Mouse (Mus musculus) liver, postnatal 0 days (tissue): ENCODE data around the gene Gm17304. TPM values are rescaled to one million over a fixed set of nuclear protein-coding genes. Genes with fewer than 3 reads are reported as not detected.

ENCODE experiments used
- ATAC-seq: fragments of 200-750 bp; cut with Nextera tagmentation; 2 replicates; pipeline ENCODE4 v1.8.0; 2017; ENCODE audit warnings: mild to moderate bottlenecking, moderate library complexity
- DNase-seq: peaks from one replicate; pipeline ENCODE4 v3.0.0-alpha.2; 2016
- H3K27ac ChIP-seq: fragments of 300-500 bp; sonication (generic); 2 replicates; pipeline ENCODE4 v1.5.1; 2014; ENCODE audit warnings: antibody characterized with exemption, moderate library complexity, mild to moderate bottlenecking, low read depth
- H3K27me3 ChIP-seq: fragments of 300-500 bp; sonication (generic); 2 replicates; pipeline ENCODE4 v1.6.1; 2014; ENCODE audit warnings: low read length, control low read depth, mixed read lengths; ENCODE audit not compliant: insufficient read depth
- H3K36me3 ChIP-seq: fragments of 300-500 bp; sonication (generic); replicated peaks from 2 replicates; pipeline ENCODE4 v1.6.1; 2014; ENCODE audit warnings: mild to moderate bottlenecking, control low read depth, low read length, moderate library complexity, mixed read lengths; ENCODE audit not compliant: insufficient read depth
- H3K4me1 ChIP-seq: fragments of 300-500 bp; sonication (generic); 2 replicates; pipeline ENCODE4 v1.6.1; 2014; ENCODE audit warnings: antibody characterized with exemption, mild to moderate bottlenecking, control low read depth; ENCODE audit not compliant: insufficient read depth
- H3K4me2 ChIP-seq: fragments of 300-500 bp; sonication (generic); 2 replicates; pipeline ENCODE4 v1.6.1; 2014; ENCODE audit warnings: low read depth, mild to moderate bottlenecking, low read length, moderate library complexity, mixed read lengths
- H3K4me3 ChIP-seq: fragments of 300-500 bp; sonication (generic); 2 replicates; pipeline ENCODE4 v1.5.1; 2014; ENCODE audit warnings: low read depth, low read length
- H3K9ac ChIP-seq: fragments of 300-500 bp; sonication (generic); replicated peaks from 2 replicates; pipeline ENCODE4 v1.6.1; 2014; ENCODE audit warnings: mild to moderate bottlenecking, moderate library complexity
- H3K9me3 ChIP-seq: fragments of 300-500 bp; sonication (generic); 2 replicates; pipeline ENCODE4 v1.6.1; 2016; ENCODE audit warnings: mild to moderate bottlenecking, control low read depth, low read length, mixed read lengths
- CTCF ChIP-seq: sonication (generic); IDR thresholded peaks from 2 replicates; pipeline ENCODE4 v1.5.1; 2016; ENCODE audit warnings: antibody characterized with exemption, low read depth
- EP300 ChIP-seq: IDR thresholded peaks from 2 replicates; pipeline ENCODE4 v1.6.1; 2016; ENCODE audit warnings: antibody characterized with exemption, low read depth, mild to moderate bottlenecking
- WGBS: fragments of 180-500 bp; shearing (Covaris S2); extraction: QIAGEN DNeasy Blood & Tissue Kit; methylation state at CpG from one replicate; pipeline ENCODE4 v1.1.7; 2014; ENCODE audit not compliant: insufficient replicate concordance; 5-methylcytosine and 5-hydroxymethylcytosine counted together
- polyA plus RNA-seq: library from polyadenylated mRNA; unstranded; fragments of >200 nt; fragmentation: Nextera tagmentation; extraction: Ambion mirVana; gene quantifications from 2 replicates; pipeline ENCODE4 v1.2.1, GENCODE M21; 2015

The Gm17304 gene
- not detected in 2 replicates for polyA plus RNA-seq

DNA sequence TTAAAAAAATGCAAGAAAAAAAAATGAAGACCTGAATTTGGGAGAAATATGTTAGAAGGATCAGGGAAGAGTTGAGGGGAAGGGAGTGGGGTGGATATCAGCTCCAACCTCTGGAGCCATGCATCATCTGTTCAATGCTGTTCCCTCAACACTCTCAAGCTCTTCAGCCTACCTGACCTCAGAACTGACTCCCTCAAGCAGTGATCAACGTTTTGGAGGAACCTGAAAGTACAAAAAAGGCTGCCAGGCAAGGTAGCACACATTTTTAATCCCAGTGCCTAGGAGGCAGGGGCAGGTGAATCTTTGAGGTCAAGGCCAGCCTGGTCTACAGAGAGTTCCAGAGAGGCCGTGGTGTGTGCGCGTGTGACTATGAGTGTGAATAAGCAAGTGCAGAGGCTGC is at the start of gene Gm17304:
Gene Gm17304, plus strand, starts transcription at position 301 of the 400 bp plus-strand sequence.
- WGBS, result 90% methylated on average over 4 of the region's 4 CpGs
- ATAC-seq, result no peak
- no peaks in the 10 kb centered on the region for H3K9me3 ChIP-seq

DNA sequence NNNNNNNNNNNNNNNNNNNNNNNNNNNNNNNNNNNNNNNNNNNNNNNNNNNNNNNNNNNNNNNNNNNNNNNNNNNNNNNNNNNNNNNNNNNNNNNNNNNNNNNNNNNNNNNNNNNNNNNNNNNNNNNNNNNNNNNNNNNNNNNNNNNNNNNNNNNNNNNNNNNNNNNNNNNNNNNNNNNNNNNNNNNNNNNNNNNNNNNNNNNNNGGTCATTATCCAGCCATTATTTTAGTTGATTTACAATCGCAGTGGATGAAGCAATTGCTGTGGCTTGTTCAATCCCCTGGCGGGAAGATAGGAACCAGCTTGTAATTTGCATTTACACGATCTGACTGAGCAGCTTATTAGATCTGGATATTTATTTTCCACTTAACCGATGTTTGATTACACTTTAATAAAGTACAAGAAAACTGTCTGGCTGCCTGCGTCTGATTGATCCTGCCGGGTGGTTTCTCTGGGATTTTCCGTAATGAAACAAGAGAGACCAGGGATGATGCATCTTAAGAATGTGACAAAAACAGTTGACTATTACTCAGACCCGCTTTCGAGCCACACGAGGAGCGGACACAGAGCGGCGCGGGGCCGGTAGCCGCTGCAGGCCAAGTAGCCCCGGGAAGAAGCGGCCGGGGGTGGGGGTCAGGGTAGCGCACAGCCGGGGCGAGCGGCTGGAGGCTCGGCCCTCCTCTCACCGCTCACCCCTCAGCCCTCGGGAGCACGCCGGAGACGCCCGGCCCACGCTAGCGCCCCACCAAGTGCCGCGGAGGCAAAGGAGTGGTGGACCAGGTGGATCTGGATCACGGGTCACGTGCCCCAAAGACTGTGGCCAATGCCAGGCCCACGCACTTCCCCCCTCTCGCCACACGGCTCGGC is 48.0 kb upstream of the Gm17304 start:
- TF ChIP-seq EP300 (no peak), CTCF (no peak)
- no peaks in the 10 kb centered on the region for H3K9me3 ChIP-seq
- DNase-seq, result peak; percentile 18
- no peaks in the 10 kb centered on the region for H3K4me1 ChIP-seq
- no peaks in the 10 kb centered on the region for H3K36me3 ChIP-seq
- H3K4me2 ChIP-seq, result peak overlapping the region; percentile 47
- peaks cover 61% of the 10 kb centered on the region for H3K27me3 ChIP-seq
- H3K4me3 ChIP-seq, result 0 out of 2 replicates have a peak overlapping the region, but pooled peaks have one; percentile 31
- ATAC-seq, result no peak
- H3K9ac ChIP-seq, result no peak overlapping the region
- H3K27ac ChIP-seq, result no peak overlapping the region
- WGBS, result 6% methylated on average over 40 of the region's 40 CpGs

More for the DNA sequence above, at the start of gene Gm17304:
- no peak for DNase-seq
- TF ChIP-seq EP300, result no peak
- no peak for TF ChIP-seq CTCF
- Histone ChIP-seq H3K9ac (no peak within 1 kb of the TSS), H3K4me1 (no peaks in the 10 kb centered on the region), H3K4me2 (no peak within 1 kb of the TSS), H3K27ac (no peak within 1 kb of the TSS), H3K36me3 (0 out of 2 replicates have a peak, but pooled peaks cover 4% of the 10 kb centered on the region), H3K27me3 (no peaks in the 10 kb centered on the region), H3K4me3 (no peak within 1 kb of the TSS)

DNA sequence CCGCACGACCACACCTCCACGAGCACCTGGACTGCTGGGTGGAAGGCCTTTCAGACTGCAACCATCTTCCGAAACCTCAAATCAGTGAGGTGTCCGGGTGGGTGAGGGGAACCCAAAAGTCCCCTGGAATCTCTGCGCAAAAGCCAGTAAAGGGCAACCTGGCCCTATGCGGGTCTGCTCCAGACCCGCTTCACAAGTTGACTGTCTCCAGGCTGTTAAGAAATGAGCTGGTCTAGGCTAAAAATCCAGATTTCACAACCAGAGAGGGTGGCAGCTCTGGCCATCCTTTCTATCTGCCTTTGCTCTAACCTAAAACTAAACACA is 47.4 kb upstream of the Gm17304 start:
- H3K27ac ChIP-seq, result no peak overlapping the region
- H3K9me3 ChIP-seq, result no peaks in the 10 kb centered on the region
- no peak for ATAC-seq
- H3K9ac ChIP-seq, result no peak overlapping the region
- no peak for DNase-seq
- H3K27me3 ChIP-seq, result peaks cover 60% of the 10 kb centered on the region
- H3K4me3 ChIP-seq, result 0 out of 2 replicates have a peak overlapping the region, but pooled peaks have one; percentile 31
- peak overlapping the region; percentile 47 for H3K4me2 ChIP-seq
- 12% methylated on average over 8 of the region's 8 CpGs for WGBS
- TF ChIP-seq CTCF (no peak), EP300 (no peak)
- H3K36me3 ChIP-seq, result no peaks in the 10 kb centered on the region
- H3K4me1 ChIP-seq, result no peaks in the 10 kb centered on the region

DNA sequence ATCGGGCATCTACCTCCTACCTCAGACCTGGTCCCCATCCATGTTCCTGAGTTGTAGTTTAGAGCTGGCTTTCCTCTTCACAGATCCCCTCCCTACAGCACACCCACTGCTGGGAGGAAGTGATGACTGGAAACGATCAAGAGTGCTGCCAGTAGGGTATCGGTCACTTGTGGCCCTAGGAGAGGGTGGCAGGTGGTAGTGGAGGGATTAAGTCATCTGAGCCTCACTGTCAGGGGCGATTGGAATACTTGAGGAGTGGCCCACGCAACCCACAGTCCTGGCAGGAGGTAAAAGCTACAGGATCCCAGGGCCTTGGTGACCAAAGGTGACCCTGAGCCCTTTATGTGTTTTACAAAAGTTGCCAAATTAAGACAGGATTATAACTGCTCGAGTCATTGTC is 42.9 kb upstream of the Gm17304 start:
- no peak overlapping the region for H3K27ac ChIP-seq
- DNase-seq, result no peak
- no peaks in the 10 kb centered on the region for H3K9me3 ChIP-seq
- H3K4me1 ChIP-seq, result no peaks in the 10 kb centered on the region
- peaks cover 34% of the 10 kb centered on the region for H3K27me3 ChIP-seq
- WGBS, result 44% methylated on average over 6 of the region's 6 CpGs
- no peak overlapping the region for H3K4me2 ChIP-seq
- H3K36me3 ChIP-seq, result no peaks in the 10 kb centered on the region
- ATAC-seq, result no peak
- H3K9ac ChIP-seq, result no peak overlapping the region
- H3K4me3 ChIP-seq, result no peak overlapping the region
- no peak for TF ChIP-seq CTCF
- no peak for TF ChIP-seq EP300

DNA sequence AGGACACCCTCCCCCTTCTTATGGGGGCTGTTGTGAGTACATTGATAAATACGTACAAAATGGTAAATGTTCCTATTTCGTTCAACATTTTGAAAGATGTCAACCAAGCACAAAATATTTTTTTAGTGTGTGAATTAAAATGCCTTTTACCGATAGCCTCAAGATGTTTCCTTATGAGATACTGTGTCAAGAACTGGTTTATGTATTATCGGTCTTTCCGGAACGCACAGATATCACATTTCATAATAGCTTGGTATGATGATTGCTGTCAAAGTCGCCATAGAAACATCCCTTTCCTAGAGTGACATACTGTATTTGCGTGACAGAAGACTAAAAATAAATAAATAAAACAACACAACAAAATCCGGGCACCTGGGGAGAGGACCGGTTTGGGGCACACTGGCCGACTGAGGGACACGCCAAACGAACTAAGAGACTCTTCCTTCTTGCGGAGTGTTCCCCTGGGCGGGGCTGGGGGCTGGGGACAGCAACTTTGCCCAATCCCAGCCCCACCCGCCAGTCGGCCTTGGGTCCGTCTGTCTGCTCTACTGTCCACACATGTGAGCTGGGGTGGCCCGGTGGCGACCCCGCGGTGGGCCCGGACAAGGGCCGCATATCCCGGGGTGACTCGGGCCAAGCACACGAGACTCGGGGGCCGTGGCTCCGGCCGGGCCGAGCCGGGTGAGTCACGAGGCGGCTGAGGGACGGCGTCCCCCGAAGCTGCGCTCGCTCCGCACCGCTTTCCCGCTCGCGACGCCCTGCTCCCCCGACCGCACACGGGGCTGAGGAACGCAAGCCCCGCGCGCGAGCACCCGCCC is 34.9 kb upstream of the Gm17304 start:
- Histone ChIP-seq H3K9ac (peak overlapping the region; percentile 53), H3K27ac (no peak overlapping the region), H3K27me3 (peaks cover 24% of the 10 kb centered on the region), H3K4me1 (peaks cover 8% of the 10 kb centered on the region), H3K4me3 (peak overlapping the region; percentile 57), H3K4me2 (peak overlapping the region; percentile 98), H3K36me3 (no peaks in the 10 kb centered on the region), H3K9me3 (no peaks in the 10 kb centered on the region)
- DNase-seq (no peak), ATAC-seq (peak; percentile 72)
- no peak for TF ChIP-seq EP300
- no peak for TF ChIP-seq CTCF
- WGBS, result 8% methylated on average over 38 of the region's 55 CpGs

DNA sequence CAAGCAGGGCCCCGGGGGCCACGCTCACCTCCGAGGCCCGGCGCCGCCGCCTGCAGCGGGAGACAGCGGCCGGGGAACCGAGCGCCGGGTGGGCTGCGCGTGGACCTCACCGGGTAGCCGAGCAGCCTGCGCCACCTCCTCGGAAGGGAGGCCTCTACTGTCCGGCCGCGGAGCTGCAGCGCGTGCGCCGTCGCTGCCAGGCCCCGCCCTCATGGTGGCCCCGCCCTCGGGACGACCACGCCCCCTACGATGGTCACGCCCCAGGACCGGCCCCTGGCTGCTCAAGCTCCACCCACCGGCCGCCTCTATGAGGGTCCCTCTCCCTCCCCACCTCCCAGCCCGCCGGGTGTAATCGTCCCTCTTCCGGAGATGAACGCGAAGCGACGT is 34.3 kb upstream of the Gm17304 start:
- peak; percentile 97 for ATAC-seq
- Histone ChIP-seq H3K9me3 (no peaks in the 10 kb centered on the region), H3K36me3 (no peaks in the 10 kb centered on the region), H3K9ac (peak overlapping the region; percentile 53; the same call in 1 of the 2 replicates), H3K4me3 (peak overlapping the region; percentile 57), H3K4me2 (peak overlapping the region; percentile 98), H3K27ac (no peak overlapping the region), H3K4me1 (peaks cover 8% of the 10 kb centered on the region), H3K27me3 (peaks cover 24% of the 10 kb centered on the region)
- DNase-seq, result peak; percentile 86
- WGBS, result 1% methylated on average over 29 of the region's 45 CpGs
- no peak for TF ChIP-seq EP300
- TF ChIP-seq CTCF, result peak; percentile 70
